In genomic region chr5:117939402-117939801, GRCm38 (mm10) we compare ENCODE assay signal across 21 mouse cellular contexts. TPM values are rescaled to one million over a fixed set of nuclear protein-coding genes. Genes with fewer than 3 reads are reported as not detected.
A peak's percentile ranks its signal among the peaks of the same experiment; 100 is the strongest.
DNase-seq lines count a peak whose midpoint lies in the region; ATAC-seq and TF ChIP-seq lines count a peak whose summit lies in the region.
"Had no signal": no experiment of that assay in that cellular context is flagged by ENCODE, and none has a peak within 500 bp of the region (broad histone marks: within the 10 kb centered on the region; RNA-seq: fewer than 3 reads in every experiment).

No protein-coding gene starts in this region.

- H3K4me3 ChIP-seq in forebrain, postnatal 0 days (ENCODE audit: low read depth, low read length): no peak overlapping the region
- H3K4me3 ChIP-seq: embryonic facial prominence, embryonic 13.5 days; gastrocnemius, adult 2 months; heart, embryonic 15.5 days; midbrain, embryonic 12.5 days; neural tube, embryonic 13.5 days had no signal

- no peak overlapping the region for H3K9ac ChIP-seq in forebrain, postnatal 0 days
- H3K9ac ChIP-seq: embryonic facial prominence, embryonic 13.5 days; heart, embryonic 15.5 days; lung, embryonic 14.5 days; midbrain, embryonic 12.5 days; neural tube, embryonic 13.5 days had no signal

- peak; percentile 16 to 51 for DNase-seq in left cerebral cortex, adult 18-20 months (ENCODE audit: low spot score in 2 of 2)
- no peak for DNase-seq in left cerebral cortex, adult 11 months (ENCODE audit: low spot score)
- peak; percentile 75 for DNase-seq in forebrain, postnatal 0 days
- DNase-seq in left cerebral cortex, postnatal 25 days (ENCODE audit: low spot score in 2 of 2): peak; percentile 40 to 74
- no peak for DNase-seq in gastrocnemius, postnatal 4 days (ENCODE audit: low spot score in 2 of 2)
- DNase-seq in adrenal gland, postnatal 25 days: no peak
- DNase-seq in gastrocnemius, postnatal 25 days: no peak
- DNase-seq: adrenal gland, adult 8-10 months; cerebellum, adult 8-10 months; gastrocnemius, adult 2 months; heart, adult 18-20 months; kidney, adult 2 months; kidney, postnatal 14 days; lung, embryonic 14.5 days; spleen, adult 18-20 months had no signal

- intact Hi-C loops in left cerebral cortex, postnatal 25 days (cut with DNase I): no loop called here

- no peaks in the 10 kb centered on the region for H3K36me3 ChIP-seq in forebrain, postnatal 0 days (ENCODE audit: insufficient read depth)
- H3K36me3 ChIP-seq: embryonic facial prominence, embryonic 13.5 days; G1E; heart, embryonic 15.5 days; midbrain, embryonic 12.5 days; neural tube, embryonic 13.5 days had no signal

- H3K27ac ChIP-seq in forebrain, postnatal 0 days (ENCODE audit: low read depth, low read length): no peak overlapping the region
- H3K27ac ChIP-seq: embryonic facial prominence, embryonic 13.5 days; gastrocnemius, adult 2 months; heart, embryonic 15.5 days; macrophage; midbrain, embryonic 12.5 days; neural tube, embryonic 13.5 days had no signal

- WGBS in forebrain, postnatal 0 days: 35% methylated on average over 8 of the region's 8 CpGs

- no peaks in the 10 kb centered on the region for H3K9me3 ChIP-seq in forebrain, postnatal 0 days (ENCODE audit: low read length)
- H3K9me3 ChIP-seq: embryonic facial prominence, embryonic 13.5 days; heart, embryonic 15.5 days; midbrain, embryonic 12.5 days; neural tube, embryonic 13.5 days had no signal

- no peak overlapping the region for H3K4me2 ChIP-seq in forebrain, postnatal 0 days (ENCODE audit: low read depth)
- H3K4me2 ChIP-seq: embryonic facial prominence, embryonic 13.5 days; lung, embryonic 14.5 days; midbrain, embryonic 12.5 days; neural tube, embryonic 13.5 days had no signal

- H3K4me1 ChIP-seq in forebrain, postnatal 0 days (ENCODE audit: insufficient read depth): no peaks in the 10 kb centered on the region; the same call in 1 of the 2 replicates
- H3K4me1 ChIP-seq: heart, embryonic 15.5 days; midbrain, embryonic 12.5 days had no signal

- no peaks in the 10 kb centered on the region for H3K27me3 ChIP-seq in forebrain, postnatal 0 days (ENCODE audit: insufficient read depth, low read length)

- ATAC-seq in forebrain, postnatal 0 days: peak; percentile 78

- no peak for TF ChIP-seq CTCF in forebrain, postnatal 0 days (IDR thresholded peaks at IDR 0.05; ENCODE audit: low read depth)

RNA-seq across cellular contexts. Expression of gene Fbxo21, which starts 37.1 kb away (rescaled TPM):
- total RNA-seq in left cerebral cortex, adult 18-20 months (2021): 100 to 1,000 TPM; 127 to 128 TPM
- total RNA-seq in forebrain, postnatal 0 days (2014; rRNA removed): 176 and 197 TPM in 2 replicates
- polyA plus RNA-seq in forebrain, postnatal 0 days (2015; fragmentation: Nextera tagmentation; extraction: Ambion mirVana): 150 and 161 TPM in 2 replicates
- total RNA-seq in left cerebral cortex, postnatal 25 days (2021): 100 to 1,000 TPM; 105 to 110 TPM
- total RNA-seq in gastrocnemius, postnatal 4 days (2021): 10 to 100 TPM; 32.6 to 35.3 TPM
- 50.1 and 70.4 TPM in 2 replicates for total RNA-seq in adrenal gland, postnatal 25 days (2021)
- 10 to 100 TPM in 1 of 2 experiments, 1 to 10 TPM in 1; 8.1 to 12.9 TPM for total RNA-seq in gastrocnemius, postnatal 25 days (2021)

Comparison
In these comparisons a context has a peak if more than half of its experiments do, and no peak if none do; other contexts are left out.
1. DNase-seq: peak in left cerebral cortex, adult 18-20 months (2 of 2), forebrain, postnatal 0 days (single experiment) and left cerebral cortex, postnatal 25 days (2 of 2); none in left cerebral cortex, adult 11 months (single experiment), gastrocnemius, postnatal 4 days (0 of 2), adrenal gland, postnatal 25 days (single experiment) and gastrocnemius, postnatal 25 days (single experiment).